Mouse (Mus musculus) erythroblast, adult 5-6 weeks (primary cell): ENCODE measurements around the gene Csnk1g2. TPM values are rescaled to one million over a fixed set of nuclear protein-coding genes. Genes with fewer than 3 reads are reported as not detected.
A peak's percentile ranks its signal among the peaks of the same experiment; 100 is the strongest.
"Not testable (repeated sequence)": the region's sequence is repeated elsewhere in the genome, so short reads cannot be mapped to it uniquely, and the experiment has no call there.

Experiments
- ATAC-seq: replicated peaks from 2 replicates; pipeline ENCODE4 v1.8.0; 2016; ENCODE audit warnings: moderate number of reproducible peaks, mild to moderate bottlenecking, moderate TSS enrichment, inconsistent platforms; ENCODE audit not compliant: poor library complexity, low FRiP score, severe bottlenecking
- total RNA-seq, 2 experiments: library from RNA; stranded (forward) in 1 of 2; stranded (reverse) in 1 of 2; fragments of 150-400 nt in 1 of 2; fragments of 200-764, 138-1000 nt in 1 of 2; gene quantifications; 2 replicates each; pipeline versions ENCODE4 v1.2.3 to v1.2.4; 2015 to 2017; ENCODE audit warnings: low replicate concordance in 2 of 2

Gene Csnk1g2
- total RNA-seq, 2 experiments from 2014 or later = 25.6 to 28.2 TPM

- no peak for ATAC-seq
Measured at GRCm38 (mm10) chr10:80620365-80620764, 2.3 kb upstream of the Csnk1g2 start.

- 0 out of 2 replicates have a peak, but pooled peaks have one; percentile 0 for ATAC-seq
Measured at GRCm38 (mm10) chr10:80620796-80621689, 1.6 kb upstream of the Csnk1g2 start.

- ATAC-seq = no peak
Measured at GRCm38 (mm10) chr10:80621690-80621939, 1.0 kb upstream of the Csnk1g2 start.

GRCm38 (mm10) chr10:80621940-80622660 lies 538 bp upstream of the Csnk1g2 start:
- peak; percentile 82 for ATAC-seq

- ATAC-seq = no peak
Measured at GRCm38 (mm10) chr10:80623457-80624191, 986 bp downstream of the Csnk1g2 start.

GRCm38 (mm10) chr10:80625764-80626163 lies 3.1 kb downstream of the Csnk1g2 start:
- ATAC-seq = no peak

- no peak for ATAC-seq
Measured at GRCm38 (mm10) chr10:80627685-80628084, 5.0 kb downstream of the Csnk1g2 start.

- ATAC-seq = no peak
Measured at GRCm38 (mm10) chr10:80628925-80629324, 6.3 kb downstream of the Csnk1g2 start.

- no peak for ATAC-seq
Measured at GRCm38 (mm10) chr10:80635345-80635744, 12.7 kb downstream of the Csnk1g2 start.

GRCm38 (mm10) chr10:80646936-80647335 lies 24.3 kb downstream of the Csnk1g2 start:
- no peak for ATAC-seq

GRCm38 (mm10) chr10:80649910-80650309 lies 27.3 kb downstream of the Csnk1g2 start:
- ATAC-seq = not testable (repeated sequence)

GRCm38 (mm10) chr10:80650392-80650791 lies 27.8 kb downstream of the Csnk1g2 start:
- no peak for ATAC-seq

GRCm38 (mm10) chr10:80653156-80653720 lies 30.6 kb downstream of the Csnk1g2 start:
- no peak for ATAC-seq

- ATAC-seq = no peak
Measured at GRCm38 (mm10) chr10:80654866-80655265, 32.2 kb downstream of the Csnk1g2 start.

- no peak for ATAC-seq
Measured at GRCm38 (mm10) chr10:80655406-80656129, 32.9 kb downstream of the Csnk1g2 start.

- ATAC-seq = peak; percentile 67
Measured at GRCm38 (mm10) chr10:80656130-80656862, 33.7 kb downstream of the Csnk1g2 start.

- peak; percentile 32 for ATAC-seq
Measured at GRCm38 (mm10) chr10:80656863-80657623, 34.4 kb downstream of the Csnk1g2 start, which contains the start of gene Btbd2. Btbd2 (minus strand) TSS chr10:80657071.
